Mouse (Mus musculus): ENCODE results near the gene Gm17657. TPM values are rescaled to one million over a fixed set of nuclear protein-coding genes. Genes with fewer than 3 reads are reported as not detected.

The Gm17657 gene
- not detected in 2 replicates for polyA plus RNA-seq (2012; rRNA removed)

GRCm38 (mm10) chr17:29549543-29550428 lies at the start of gene Gm17657, which contains the start of gene Tbc1d22b:
Gene Gm17657 (minus strand): TSS chr17:29549638.
Gene Tbc1d22b (plus strand): TSS chr17:29549785.

GRCm38 (mm10) chr17:29552162-29552732 lies 2.8 kb upstream of the Gm17657 start, which contains the start of gene Tmem217:
Gene Tmem217 (minus strand): TSS chr17:29552385.

GRCm38 (mm10) chr17:29490713-29491581 lies 58.5 kb downstream of the Gm17657 start, which contains the start of gene Pim1:
Gene Pim1 (plus strand): TSS chr17:29490753.

Other genes starting within 250 kb of the Gm17657 start
- 0.72 and 0.88 TPM in 2 replicates for gene Pi16, start 232.0 kb downstream of the Gm17657 start, polyA plus RNA-seq (2012; rRNA removed)
- gene Mtch1, start 201.7 kb downstream of the Gm17657 start, polyA plus RNA-seq (2012; rRNA removed) = 60.8 and 65.9 TPM in 2 replicates
- gene Fgd2, start 188.7 kb downstream of the Gm17657 start, polyA plus RNA-seq (2012; rRNA removed) = 6.7 and 8.7 TPM in 2 replicates
- 49.9 and 62.4 TPM in 2 replicates for gene Pim1, start 58.9 kb downstream of the Gm17657 start, polyA plus RNA-seq (2012; rRNA removed)
- gene Tbc1d22b, start 147 bp upstream of the Gm17657 start, polyA plus RNA-seq (2012; rRNA removed) = 3.1 and 3.6 TPM in 2 replicates
- 0.05 TPM in 1 of 2 replicates, not detected in the other for gene Tmem217, start 2.7 kb upstream of the Gm17657 start, polyA plus RNA-seq (2012; rRNA removed)
- gene Rnf8, start 65.2 kb upstream of the Gm17657 start, polyA plus RNA-seq (2012; rRNA removed) = 26.9 and 27.1 TPM in 2 replicates
- 1.8 and 2.0 TPM in 2 replicates for gene Gm28043, start 65.2 kb upstream of the Gm17657 start, polyA plus RNA-seq (2012; rRNA removed)
- 15.7 and 18.2 TPM in 2 replicates for gene Cmtr1, start 111.0 kb upstream of the Gm17657 start, polyA plus RNA-seq (2012; rRNA removed)
- gene Ccdc167, start 167.4 kb upstream of the Gm17657 start, polyA plus RNA-seq (2012; rRNA removed) = 7.8 and 8.3 TPM in 2 replicates

Data from liver, embryonic 14 days (tissue).